Mouse (Mus musculus) kidney, postnatal 0 days (tissue): Measurements from ENCODE around the gene Mdm4. TPM values are rescaled to one million over a fixed set of nuclear protein-coding genes. Genes with fewer than 3 reads are reported as not detected.
"Not testable (repeated sequence)": the region's sequence is repeated elsewhere in the genome, so short reads cannot be mapped to it uniquely, and the experiment has no call there.

ENCODE experiments used
- ATAC-seq: fragments of 200-750 bp; cut with Nextera tagmentation; replicated peaks from 2 replicates; pipeline ENCODE4 v1.8.0; 2017; ENCODE audit warnings: low read depth, moderate number of reproducible peaks, moderate TSS enrichment, moderate library complexity; ENCODE audit not compliant: low FRiP score
- DNase-seq: peaks from one replicate; pipeline ENCODE4 v3.0.0-alpha.2; 2016; ENCODE audit warnings: low spot score
- H3K27ac ChIP-seq: fragments of 300-500 bp; sonication (generic); 2 replicates; pipeline ENCODE4 v1.5.1; 2014; ENCODE audit warnings: mild to moderate bottlenecking
- H3K27me3 ChIP-seq: fragments of 300-500 bp; sonication (generic); 2 replicates; pipeline ENCODE4 v1.6.1; 2014; ENCODE audit warnings: low read length, mixed read lengths; ENCODE audit not compliant: insufficient read depth
- H3K36me3 ChIP-seq: fragments of 300-500 bp; sonication (generic); 2 replicates; pipeline ENCODE4 v1.6.1; 2014; ENCODE audit warnings: low read length, mixed read lengths; ENCODE audit not compliant: insufficient read depth
- H3K4me1 ChIP-seq: fragments of 300-500 bp; sonication (generic); replicated peaks from 2 replicates; pipeline ENCODE4 v1.6.1; 2014; ENCODE audit warnings: antibody characterized with exemption, low read length, mixed read lengths; ENCODE audit not compliant: insufficient read depth
- H3K4me2 ChIP-seq: fragments of 300-500 bp; sonication (generic); 2 replicates; pipeline ENCODE4 v1.6.1; 2014; ENCODE audit warnings: mild to moderate bottlenecking, low read length, moderate library complexity, mixed read lengths
- H3K4me3 ChIP-seq: fragments of 300-500 bp; sonication (generic); replicated peaks from 2 replicates; pipeline ENCODE4 v1.5.1; 2014; ENCODE audit warnings: low read depth, low read length
- H3K9ac ChIP-seq: fragments of 300-500 bp; sonication (generic); 2 replicates; pipeline ENCODE4 v1.6.1; 2014; ENCODE audit warnings: low read depth, low read length
- H3K9me3 ChIP-seq: fragments of 300-500 bp; sonication (generic); replicated peaks from 2 replicates; pipeline ENCODE4 v1.6.1; 2016; ENCODE audit warnings: low read length, inconsistent platforms, mixed read lengths
- CTCF ChIP-seq: IDR thresholded peaks from 2 replicates; pipeline ENCODE4 v1.5.1; 2016; ENCODE audit warnings: antibody characterized with exemption, low read depth, mild to moderate bottlenecking, moderate library complexity
- WGBS: fragments of 180-500 bp; shearing (Covaris S2); extraction: QIAGEN DNeasy Blood & Tissue Kit; methylation state at CpG from one replicate; pipeline ENCODE4 v1.1.7; 2014; 5-methylcytosine and 5-hydroxymethylcytosine counted together
- polyA plus RNA-seq: library from polyadenylated mRNA; unstranded; fragments of >200 nt; fragmentation: Nextera tagmentation; extraction: Ambion mirVana; gene quantifications from 2 replicates; pipeline ENCODE4 v1.2.1, GENCODE M21; 2015

Gene Mdm4
- polyA plus RNA-seq, 1 experiment from 2014 or later: 16.7 TPM

DNA sequence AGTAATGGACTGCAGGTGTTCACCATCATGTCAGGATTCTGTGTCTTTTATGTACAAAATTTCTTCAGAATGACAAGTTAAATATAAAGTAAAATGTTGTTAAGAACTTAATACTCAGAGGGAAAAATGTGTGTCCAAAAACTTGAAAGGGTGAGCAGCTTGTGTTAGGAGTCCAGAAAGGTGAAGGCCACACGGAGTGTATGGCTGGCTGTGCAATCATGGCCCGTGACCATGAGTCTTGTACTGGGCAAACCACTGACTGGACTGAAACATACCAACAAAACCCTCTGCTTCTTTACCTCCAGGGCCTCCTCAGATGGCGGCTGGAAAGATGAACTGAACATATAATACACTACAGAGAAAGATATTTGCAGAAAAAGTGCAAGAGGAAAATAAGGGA is 23.8 kb downstream of the Mdm4 start:
- Histone ChIP-seq H3K27ac (no peak overlapping the region), H3K27me3 (no peaks in the 10 kb centered on the region), H3K4me3 (no peak overlapping the region), H3K4me2 (no peak overlapping the region), H3K9me3 (no peaks in the 10 kb centered on the region), H3K9ac (no peak overlapping the region), H3K36me3 (peaks cover 40% of the 10 kb centered on the region), H3K4me1 (no peaks in the 10 kb centered on the region)
- DNase-seq (no peak), ATAC-seq (no peak)
- TF ChIP-seq CTCF: no peak
- 78% methylated on average over 3 of the region's 3 CpGs for WGBS

GRCm38 (mm10) chr1:133000347-133000746 is 30.0 kb downstream of the Mdm4 start:
- ATAC-seq: no peak
- Histone ChIP-seq H3K4me1 (no peaks in the 10 kb centered on the region), H3K27me3 (no peaks in the 10 kb centered on the region), H3K27ac (no peak overlapping the region), H3K4me3 (no peak overlapping the region), H3K36me3 (peaks cover 56% of the 10 kb centered on the region), H3K9ac (no peak overlapping the region), H3K4me2 (no peak overlapping the region), H3K9me3 (no peaks in the 10 kb centered on the region)
- TF ChIP-seq CTCF: no peak
- DNase-seq: no peak
- WGBS: 94% methylated on average over 6 of the region's 6 CpGs

DNA sequence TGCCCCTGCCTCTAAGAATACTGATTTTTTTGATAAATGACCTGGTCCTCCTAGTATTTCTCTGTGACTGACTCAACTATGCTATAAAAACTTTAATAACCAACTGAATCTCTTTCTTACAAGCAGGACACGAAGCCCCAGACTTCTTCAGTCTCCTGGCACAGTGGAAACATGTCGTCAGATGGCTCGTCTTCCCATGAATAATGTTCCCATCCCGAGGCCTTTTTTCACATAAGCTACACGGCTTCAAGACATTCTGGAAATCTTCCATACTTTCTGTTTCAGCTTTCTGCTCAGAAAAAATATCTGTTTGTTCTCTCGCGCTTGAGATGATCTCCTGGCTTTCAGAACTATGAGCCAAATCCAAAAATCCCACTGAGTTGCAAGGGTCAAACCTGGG is 38.8 kb downstream of the Mdm4 start:
- no peak overlapping the region for H3K9ac ChIP-seq
- 91% methylated on average over 7 of the region's 7 CpGs for WGBS

GRCm38 (mm10) chr1:132990733-132991132 is 39.6 kb downstream of the Mdm4 start:
- TF ChIP-seq CTCF: no peak
- Histone ChIP-seq H3K4me1 (no peaks in the 10 kb centered on the region), H3K9me3 (no peaks in the 10 kb centered on the region), H3K27me3 (no peaks in the 10 kb centered on the region), H3K4me2 (no peak overlapping the region), H3K36me3 (peaks cover 51% of the 10 kb centered on the region), H3K9ac (no peak overlapping the region), H3K27ac (no peak overlapping the region), H3K4me3 (no peak overlapping the region)
- WGBS: 98% methylated on average over 3 of the region's 3 CpGs
- ATAC-seq (no peak), DNase-seq (no peak)

More for the DNA sequence above, 38.8 kb downstream of the Mdm4 start:
- H3K9me3 ChIP-seq: no peaks in the 10 kb centered on the region
- ATAC-seq (no peak), DNase-seq (no peak)
- no peak for TF ChIP-seq CTCF
- H3K27me3 ChIP-seq: no peaks in the 10 kb centered on the region
- peaks cover 60% of the 10 kb centered on the region for H3K36me3 ChIP-seq
- H3K27ac ChIP-seq: no peak overlapping the region
- H3K4me1 ChIP-seq: no peaks in the 10 kb centered on the region
- no peak overlapping the region for H3K4me2 ChIP-seq
- no peak overlapping the region for H3K4me3 ChIP-seq

GRCm38 (mm10) chr1:132988556-132989459 is 41.6 kb downstream of the Mdm4 start:
- not testable (repeated sequence) for H3K27me3 ChIP-seq, H3K9ac ChIP-seq, H3K9me3 ChIP-seq, DNase-seq, H3K4me2 ChIP-seq, H3K4me3 ChIP-seq, ATAC-seq, H3K4me1 ChIP-seq, H3K27ac ChIP-seq
- H3K36me3 ChIP-seq: peaks cover 48% of the 10 kb centered on the region
- 48% methylated on average over 12 of the region's 12 CpGs for WGBS

- Histone ChIP-seq H3K4me2 (no peak overlapping the region), H3K4me3 (no peak overlapping the region), H3K9ac (no peak overlapping the region), H3K27me3 (no peaks in the 10 kb centered on the region), H3K27ac (no peak overlapping the region), H3K36me3 (peaks cover 18% of the 10 kb centered on the region; the same call in 1 of the 2 replicates), H3K9me3 (no peaks in the 10 kb centered on the region), H3K4me1 (no peaks in the 10 kb centered on the region)
- DNase-seq (peak; percentile 80), ATAC-seq (peak; percentile 46; the same call in 1 of the 2 replicates)
- peak; percentile 76 for TF ChIP-seq CTCF
- 58% methylated on average over 7 of the region's 7 CpGs for WGBS
These were observed 47.6 kb downstream of the Mdm4 start for GRCm38 (mm10) chr1:132982728-132983127.
